Mouse (Mus musculus) brain, embryonic 14.5 days (tissue): ENCODE data around the gene Wbp11. TPM values are rescaled to one million over a fixed set of nuclear protein-coding genes. Genes with fewer than 3 reads are reported as not detected.
A peak's percentile ranks its signal among the peaks of the same experiment; 100 is the strongest.

Source experiments
- DNase-seq: peaks from one replicate; pipeline ENCODE4 v3.0.0-alpha.2; 2011; ENCODE audit warnings: low read depth
- CTCF ChIP-seq: fragments of 200-500 bp; IDR thresholded peaks from 2 replicates; pipeline ENCODE4 v1.5.1; 2012; ENCODE audit warnings: inconsistent platforms, mild to moderate bottlenecking, moderate library complexity, borderline replicate concordance; ENCODE audit not compliant: insufficient read depth, insufficient read length; ENCODE audit errors: extremely low read depth
- POLR2A ChIP-seq: fragments of 200-500 bp; IDR thresholded peaks from 2 replicates; pipeline ENCODE4 v1.6.1; 2012; ENCODE audit warnings: mild to moderate bottlenecking, inconsistent platforms, borderline replicate concordance; ENCODE audit not compliant: poor library complexity, insufficient read depth, insufficient read length, severe bottlenecking; ENCODE audit errors: extremely low read depth
- polyA plus RNA-seq: library from polyadenylated mRNA; depleted of rRNA; stranded (reverse); fragments of >200 nt; gene quantifications from 2 replicates; pipeline ENCODE4 v1.2.3, GENCODE M21; 2012; rRNA removed

Wbp11 gene
- polyA plus RNA-seq, 1 experiment: 81.9 TPM

GRCm38 (mm10) chr6:136763912-136764311 lies 64.1 kb downstream of the Wbp11 start:
- DNase-seq: peak; percentile 34
- TF ChIP-seq POLR2A (no peak), CTCF (no peak)

Other genes with a start within 250 kb of the Wbp11 start
- gene Plbd1, start 166.3 kb downstream of the Wbp11 start, polyA plus RNA-seq: 0.72 and 1.2 TPM in 2 replicates
- 0.26 and 0.34 TPM in 2 replicates for gene Gucy2c, start 46.5 kb downstream of the Wbp11 start, polyA plus RNA-seq
- 1.5 and 1.7 TPM in 2 replicates for gene Hist4h4, start 23.8 kb downstream of the Wbp11 start, polyA plus RNA-seq
- 76.9 and 114 TPM in 2 replicates for gene H2afj, start 20.0 kb downstream of the Wbp11 start, polyA plus RNA-seq
- 0.49 and 0.51 TPM in 2 replicates for gene BC049715, start 607 bp downstream of the Wbp11 start, polyA plus RNA-seq
- 0.43 and 0.63 TPM in 2 replicates for gene Smco3, start 7.2 kb upstream of the Wbp11 start, polyA plus RNA-seq
- 0.18 and 0.41 TPM in 2 replicates for gene Art4, start 29.5 kb upstream of the Wbp11 start, polyA plus RNA-seq
- gene Mgp, start 47.6 kb upstream of the Wbp11 start, polyA plus RNA-seq: 8.8 and 11.5 TPM in 2 replicates
- gene Erp27, start 93.9 kb upstream of the Wbp11 start, polyA plus RNA-seq: 0.08 and 0.21 TPM in 2 replicates
- gene Pde6h, start 95.6 kb upstream of the Wbp11 start, polyA plus RNA-seq: 0.14 TPM in 1 of 2 replicates, not detected in the other
- gene Arhgdib, start 113.7 kb upstream of the Wbp11 start, polyA plus RNA-seq: 17.3 and 23.0 TPM in 2 replicates